Mouse (Mus musculus) MEL (cell line): Measurements from ENCODE around the gene Bace1. TPM values are rescaled to one million over a fixed set of nuclear protein-coding genes. Genes with fewer than 3 reads are reported as not detected.

Source experiments
- DNase-seq: peaks from one replicate; pipeline ENCODE4 v3.0.0; 2011; ENCODE audit warnings: low read depth, low spot score
- H3K27ac ChIP-seq: 2 replicates; pipeline ENCODE4 v1.5.1; 2012; ENCODE audit warnings: low read depth, mild to moderate bottlenecking, control low read depth, low read length, moderate library complexity; ENCODE audit not compliant: control insufficient read depth
- H3K27me3 ChIP-seq, 2 experiments: fragments of 150-350 bp in 1 of 2; sonication (generic) in 1 of 2; 2 replicates each; pipeline ENCODE4 v1.6.1; 2012; ENCODE audit warnings: low read length in 2 of 2, mild to moderate bottlenecking in 2 of 2, improper control_type of control experiment in 1 of 2, moderate library complexity in 1 of 2; ENCODE audit not compliant: insufficient read depth in 2 of 2, control insufficient read depth in 1 of 2
- H3K36me3 ChIP-seq, 2 experiments: 2 replicates each; pipeline ENCODE4 v1.6.1; 2012 to 2014; ENCODE audit warnings: low read length in 2 of 2, improper control_type of control experiment in 1 of 2, inconsistent platforms in 1 of 2, mild to moderate bottlenecking in 1 of 2; ENCODE audit not compliant: insufficient read depth in 2 of 2, control insufficient read depth in 1 of 2
- H3K4me1 ChIP-seq, 2 experiments: fragments of 150-350 bp in 1 of 2; sonication (generic) in 1 of 2; 2 replicates each; pipeline ENCODE4 v1.6.1; 2012; ENCODE audit warnings: low read length in 2 of 2, improper control_type of control experiment in 1 of 2, mild to moderate bottlenecking in 1 of 2; ENCODE audit not compliant: insufficient read depth in 2 of 2, control insufficient read depth in 1 of 2
- H3K4me3 ChIP-seq, 2 experiments: fragments of 150-350 bp in 1 of 2; sonication (generic) in 1 of 2; 2 replicates each; pipeline ENCODE4 v1.5.1; 2012; ENCODE audit warnings: low read depth in 2 of 2, low read length in 2 of 2, mild to moderate bottlenecking in 2 of 2, moderate library complexity in 2 of 2, control low read depth in 1 of 2, improper control_type of control experiment in 1 of 2; ENCODE audit not compliant: control insufficient read depth in 1 of 2, insufficient read depth in 1 of 2
- H3K79me2 ChIP-seq: 2 replicates; pipeline ENCODE4 v1.6.1; 2012; ENCODE audit warnings: mild to moderate bottlenecking, low read length, moderate library complexity; ENCODE audit not compliant: control insufficient read depth, poor library complexity, insufficient read depth
- H3K9ac ChIP-seq: 2 replicates; pipeline ENCODE4 v1.6.1; 2012; ENCODE audit warnings: low read depth, mild to moderate bottlenecking, control low read depth, low read length, moderate library complexity; ENCODE audit not compliant: control insufficient read depth, poor library complexity, severe bottlenecking
- H3K9me3 ChIP-seq: fragments of 150-350 bp; sonication (generic); replicated peaks from 2 replicates; pipeline ENCODE4 v1.6.1; 2012; ENCODE audit warnings: mild to moderate bottlenecking, low read length, improper control_type of control experiment, moderate library complexity; ENCODE audit not compliant: insufficient read depth
- BHLHE40 ChIP-seq: IDR thresholded peaks from 2 replicates; pipeline ENCODE4 v1.6.1; 2012; ENCODE audit warnings: low read depth, mild to moderate bottlenecking, inconsistent platforms, low read length, improper control_type of control experiment, borderline replicate concordance
- CHD2 ChIP-seq: IDR thresholded peaks from 2 replicates; pipeline ENCODE4 v1.6.1; 2011; ENCODE audit warnings: low read length, improper control_type of control experiment
- ELF1 ChIP-seq: IDR thresholded peaks from 2 replicates; pipeline ENCODE4 v1.6.1; 2014; ENCODE audit warnings: low read depth, mild to moderate bottlenecking, inconsistent platforms, low read length, improper control_type of control experiment, moderate library complexity
- EP300 ChIP-seq, 2 experiments: IDR thresholded peaks; 2 replicates each; pipeline ENCODE4 v1.6.1; 2011; ENCODE audit warnings: improper control_type of control experiment in 2 of 2, low read length in 2 of 2, low read depth in 1 of 2, mild to moderate bottlenecking in 1 of 2
- GABPA ChIP-seq: IDR thresholded peaks from 2 replicates; pipeline ENCODE4 v1.6.1; 2012; ENCODE audit warnings: low read depth, mild to moderate bottlenecking, inconsistent platforms, low read length, improper control_type of control experiment, moderate library complexity
- HCFC1 ChIP-seq: IDR thresholded peaks from 2 replicates; pipeline ENCODE4 v1.6.1; 2012; ENCODE audit warnings: low read depth, mild to moderate bottlenecking, inconsistent platforms, low read length, improper control_type of control experiment, moderate library complexity
- JUND ChIP-seq: IDR thresholded peaks from 2 replicates; pipeline ENCODE4 v1.6.1; 2011; ENCODE audit warnings: low read depth, mild to moderate bottlenecking, improper control_type of control experiment, low read length
- KAT2A ChIP-seq: conservative IDR thresholded peaks from 2 replicates; pipeline ENCODE4 v1.6.1; 2012; ENCODE audit warnings: low read depth, low read length, improper control_type of control experiment, inconsistent platforms
- MAFK ChIP-seq: IDR thresholded peaks from 2 replicates; pipeline ENCODE4 v1.6.1; 2011; ENCODE audit warnings: low read depth, mild to moderate bottlenecking, low read length, improper control_type of control experiment, borderline replicate concordance
- MAZ ChIP-seq: IDR thresholded peaks from 2 replicates; pipeline ENCODE4 v1.6.1; 2012; ENCODE audit warnings: low read depth, mild to moderate bottlenecking, inconsistent platforms, low read length, improper control_type of control experiment
- MEF2A ChIP-seq: IDR thresholded peaks from 2 replicates; pipeline ENCODE4 v1.6.1; 2014; ENCODE audit warnings: low read depth, mild to moderate bottlenecking, inconsistent platforms, low read length, improper control_type of control experiment; ENCODE audit not compliant: poor library complexity, insufficient replicate concordance, severe bottlenecking; ENCODE audit errors: extremely low read depth
- MYB ChIP-seq: IDR thresholded peaks from 2 replicates; pipeline ENCODE4 v1.6.1; 2011; ENCODE audit warnings: mild to moderate bottlenecking, low read depth, low read length, improper control_type of control experiment
- POLR2A ChIP-seq, 2 experiments: IDR thresholded peaks; 2 replicates each; pipeline ENCODE4 v1.6.1; 2011 to 2012; ENCODE audit warnings: low read length in 2 of 2, mild to moderate bottlenecking in 2 of 2, control low read depth in 1 of 2, improper control_type of control experiment in 1 of 2, low read depth in 1 of 2, moderate library complexity in 1 of 2; ENCODE audit not compliant: control insufficient read depth in 1 of 2, insufficient read depth in 1 of 2, poor library complexity in 1 of 2
- POLR2AphosphoS5 ChIP-seq: IDR thresholded peaks from 2 replicates; pipeline ENCODE4 v1.6.1; 2012; ENCODE audit warnings: low read depth, borderline replicate concordance, mild to moderate bottlenecking, inconsistent platforms, low read length, moderate library complexity, mixed read lengths
- RAD21 ChIP-seq: IDR thresholded peaks from 2 replicates; pipeline ENCODE4 v1.6.1; 2011; ENCODE audit warnings: mild to moderate bottlenecking, low read depth, low read length, improper control_type of control experiment
- RCOR1 ChIP-seq: IDR thresholded peaks from 2 replicates; pipeline ENCODE4 v1.6.1; 2012; ENCODE audit warnings: low read depth, mild to moderate bottlenecking, inconsistent platforms, low read length, improper control_type of control experiment
- SIN3A ChIP-seq: IDR thresholded peaks from 2 replicates; pipeline ENCODE4 v1.6.1; 2012; ENCODE audit warnings: low read length, improper control_type of control experiment, inconsistent platforms
- SMC3 ChIP-seq: IDR thresholded peaks from 2 replicates; pipeline ENCODE4 v1.6.1; 2011; ENCODE audit warnings: low read depth, low read length, improper control_type of control experiment
- TAL1 ChIP-seq: IDR thresholded peaks from 2 replicates; pipeline ENCODE4 v1.6.1; 2012; ENCODE audit warnings: mild to moderate bottlenecking, inconsistent platforms, low read length, moderate library complexity, mixed read lengths
- TBP ChIP-seq: IDR thresholded peaks from 2 replicates; pipeline ENCODE4 v1.8.0; 2011; ENCODE audit warnings: low read depth, low read length, improper control_type of control experiment
- UBTF ChIP-seq: IDR thresholded peaks from 2 replicates; pipeline ENCODE4 v1.6.1; 2012; ENCODE audit warnings: low read depth, mild to moderate bottlenecking, inconsistent platforms, low read length, improper control_type of control experiment, moderate library complexity, borderline replicate concordance; ENCODE audit not compliant: insufficient read depth
- USF1 ChIP-seq: IDR thresholded peaks from 2 replicates; pipeline ENCODE4 v1.6.1; 2014; ENCODE audit warnings: low read depth, mild to moderate bottlenecking, inconsistent platforms, low read length, improper control_type of control experiment, moderate library complexity
- USF2 ChIP-seq, 2 experiments: IDR thresholded peaks; 2 replicates each; pipeline ENCODE4 v1.6.1; 2011 to 2012; ENCODE audit warnings: improper control_type of control experiment in 2 of 2, low read length in 2 of 2, borderline replicate concordance in 1 of 2, inconsistent platforms in 1 of 2, low read depth in 1 of 2, mild to moderate bottlenecking in 1 of 2; ENCODE audit not compliant: insufficient read depth in 1 of 2
- ZMIZ1 ChIP-seq: IDR thresholded peaks from 2 replicates; pipeline ENCODE4 v1.6.1; 2012; ENCODE audit warnings: low read depth, mild to moderate bottlenecking, inconsistent platforms, low read length, improper control_type of control experiment, moderate library complexity
- polyA plus RNA-seq, 2 experiments: library from polyadenylated mRNA; stranded (reverse) in 1 of 2; unstranded in 1 of 2; fragments of >175 nt in 1 of 2; fragments of >200 nt in 1 of 2; gene quantifications; 2 replicates each; pipeline versions ENCODE4 v1.2.1 to v1.2.4; 2012; ENCODE audit warnings: low replicate concordance in 2 of 2, low read depth in 1 of 2; ENCODE audit not compliant: insufficient read length in 2 of 2, insufficient read depth in 1 of 2, missing spikeins in 1 of 2
- total RNA-seq: library from RNA; depleted of rRNA; stranded (reverse); fragments of 300-350 nt; gene quantifications from 2 replicates; pipeline ENCODE4 v1.2.3, GENCODE M21; 2012

The Bace1 gene
- total and polyA plus RNA-seq, 3 experiments = 0.27 to 4.0 TPM; not detected in 1

DNA sequence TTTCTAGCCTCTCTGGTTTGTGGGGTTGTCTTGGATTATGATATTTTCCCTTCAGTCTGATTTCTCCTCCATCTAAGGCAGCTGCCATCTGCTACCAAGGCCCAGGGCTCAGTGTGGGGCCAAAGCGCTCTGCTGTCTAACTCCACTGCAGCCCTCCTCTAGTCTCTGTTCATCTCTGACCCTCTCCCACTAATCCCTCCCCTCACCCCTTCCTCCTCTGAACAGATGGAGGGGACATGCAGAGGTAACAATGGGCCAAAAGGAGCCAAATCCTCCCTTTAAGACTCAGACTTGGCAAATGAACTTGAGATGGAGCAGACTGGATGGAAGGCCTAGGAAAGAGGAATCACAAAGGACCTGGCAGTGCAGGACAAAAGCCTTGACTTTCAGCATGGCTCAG lies 46.1 kb upstream of the Bace1 start:
- Histone ChIP-seq H3K27ac (no peak overlapping the region), H3K79me2 (no peaks in the 10 kb centered on the region), H3K4me3 (no peak overlapping the region), H3K9me3 (no peaks in the 10 kb centered on the region), H3K4me1 (peaks cover 6 to 21% of the 10 kb centered on the region in 2 experiments), H3K36me3 (peaks cover 0 to 13% of the 10 kb centered on the region in 2 experiments; a peak in 2 of 4 replicates), H3K9ac (no peak overlapping the region), H3K27me3 (no peaks in the 10 kb centered on the region)
- TF ChIP-seq MYB (no peak), JUND (no peak), RCOR1 (no peak), BHLHE40 (no peak), MAZ (no peak), TBP (no peak), KAT2A (no peak), MEF2A (no peak), TAL1 (no peak), ZMIZ1 (no peak), USF1 (no peak), POLR2A (IDR thresholded peaks at IDR 0.05; ENCODE audit: control insufficient read depth in 1 of 2, insufficient read depth in 1 of 2, low read depth in 1 of 2, low read length in 2 of 2, poor library complexity in 1 of 2) (no peak)
- no peak for DNase-seq

DNA sequence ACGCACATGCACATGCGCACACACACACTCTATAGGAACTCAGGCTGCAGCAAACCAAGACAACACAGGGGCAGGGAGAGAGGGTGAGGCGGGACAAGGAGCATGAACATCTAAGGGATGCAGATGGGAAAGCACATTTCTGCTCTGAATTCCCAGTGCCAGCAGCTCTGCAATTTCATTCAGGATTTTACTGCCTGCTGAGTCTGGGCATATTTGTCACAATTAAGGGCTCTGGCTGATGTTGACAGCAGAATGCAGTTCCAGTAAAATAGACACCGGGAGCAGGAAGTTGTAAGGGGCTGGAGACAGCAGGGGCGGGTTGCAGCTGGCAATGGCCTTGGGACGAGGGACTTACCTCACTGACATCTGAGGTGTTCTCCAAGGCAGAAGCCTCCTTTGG lies 44.7 kb upstream of the Bace1 start:
- no peaks in the 10 kb centered on the region for H3K79me2 ChIP-seq
- H3K4me3 ChIP-seq = no peak overlapping the region
- H3K36me3 ChIP-seq = peaks cover 0 to 7% of the 10 kb centered on the region in 2 experiments; a peak in 2 of 4 replicates
- H3K27ac ChIP-seq = no peak overlapping the region
- TF ChIP-seq EP300 (IDR thresholded peaks at IDR 0.05; ENCODE audit: low read depth in 1 of 2, low read length in 2 of 2) = no peak
- TF ChIP-seq ELF1 = no peak
- no peak for TF ChIP-seq USF2 (IDR thresholded peaks at IDR 0.05; ENCODE audit: borderline replicate concordance in 1 of 2, insufficient read depth in 1 of 2, low read depth in 1 of 2, low read length in 2 of 2)
- no peak for TF ChIP-seq RCOR1
- TF ChIP-seq TBP = no peak
- no peak for TF ChIP-seq POLR2A (IDR thresholded peaks at IDR 0.05; ENCODE audit: control insufficient read depth in 1 of 2, insufficient read depth in 1 of 2, low read depth in 1 of 2, low read length in 2 of 2, poor library complexity in 1 of 2)
- no peak for TF ChIP-seq CHD2
- TF ChIP-seq SMC3 = no peak
- no peak for TF ChIP-seq JUND
- TF ChIP-seq GABPA = no peak
- no peak for TF ChIP-seq RAD21
- TF ChIP-seq MAFK = no peak
- TF ChIP-seq SIN3A = no peak
- no peak for TF ChIP-seq UBTF
- TF ChIP-seq HCFC1 = no peak
- TF ChIP-seq TAL1 = no peak
- no peak for TF ChIP-seq MYB
- TF ChIP-seq POLR2AphosphoS5 = no peak
- peaks cover 2 to 14% of the 10 kb centered on the region in 2 experiments for H3K4me1 ChIP-seq
- no peak for DNase-seq
- no peaks in the 10 kb centered on the region for H3K27me3 ChIP-seq
- H3K9ac ChIP-seq = no peak overlapping the region
- H3K9me3 ChIP-seq = no peaks in the 10 kb centered on the region
